Mouse (Mus musculus): ENCODE data around the gene Cog1. TPM values are rescaled to one million over a fixed set of nuclear protein-coding genes. Genes with fewer than 3 reads are reported as not detected.

Gene Cog1
- total RNA-seq, 1 experiment, result 19.1 TPM

DNA sequence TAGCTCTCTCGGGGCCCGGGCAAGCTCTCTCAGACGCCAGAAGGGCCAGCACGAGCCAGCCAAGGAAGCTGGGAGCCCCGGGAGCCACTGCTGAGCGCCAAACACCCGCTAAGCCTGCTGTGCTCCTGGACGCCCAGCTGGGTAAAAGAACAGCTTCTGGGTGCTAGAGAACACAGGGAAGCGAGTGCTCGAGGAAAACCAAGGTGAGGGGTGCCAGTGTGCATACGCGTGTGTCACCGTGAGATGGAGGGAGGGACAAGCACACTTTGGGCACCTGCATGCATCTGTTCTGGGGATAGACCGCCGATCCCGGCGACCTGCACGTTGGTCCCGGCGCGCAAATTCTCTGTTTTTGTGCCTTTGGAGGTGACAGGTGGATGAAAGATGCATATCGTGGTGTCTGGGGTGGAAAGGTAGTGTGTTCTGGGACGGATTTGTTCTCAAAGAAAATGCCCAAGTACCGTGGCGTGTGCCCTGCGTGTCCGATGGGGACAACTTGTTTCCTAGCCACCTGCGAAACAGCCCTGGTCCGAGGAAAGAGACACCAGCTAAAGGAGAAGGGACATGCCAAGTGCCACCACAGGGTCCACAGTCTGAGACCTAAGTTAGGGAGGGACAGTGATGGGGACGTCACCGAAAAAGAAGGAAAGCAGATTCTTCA, 29.4 kb upstream of the Cog1 start:
- Histone ChIP-seq H3K4me1 (ENCODE audit: control insufficient read depth in 2 of 2, insufficient read depth in 2 of 2, low read length in 2 of 2, poor library complexity in 1 of 2) (peaks cover 0 to 14% of the 10 kb centered on the region in 2 experiments; a peak in 2 of 4 replicates), H3K9ac (ENCODE audit: insufficient read depth, low read depth, low read length, poor library complexity, severe bottlenecking) (peak overlapping the region; percentile 56; the same call in 1 of the 2 replicates), H3K27ac (ENCODE audit: insufficient read depth, low read depth, low read length, poor library complexity, severe bottlenecking) (no peak overlapping the region), H3K36me3 (ENCODE audit: control insufficient read depth, insufficient read depth, low read length, poor library complexity, severe bottlenecking) (no peaks in the 10 kb centered on the region), H3K9me3 (ENCODE audit: control insufficient read depth, insufficient read depth, low read depth, low read length) (no peaks in the 10 kb centered on the region), H3K4me3 (ENCODE audit: insufficient read depth in 1 of 2, low read depth in 1 of 2, low read length in 2 of 2, poor library complexity in 1 of 2, severe bottlenecking in 1 of 2) (peak overlapping the region; percentile 59 to 61)
- TF ChIP-seq HCFC1 (IDR thresholded peaks at IDR 0.05; ENCODE audit: borderline replicate concordance, insufficient read depth, low read length) (no peak), MAFK (IDR thresholded peaks at IDR 0.05; ENCODE audit: insufficient read depth, low read depth, low read length) (no peak), ZC3H11A (IDR thresholded peaks at IDR 0.05; ENCODE audit: borderline replicate concordance, low read depth, low read length) (no peak), ZNF384 (IDR thresholded peaks at IDR 0.05; ENCODE audit: low read depth, low read length) (no peak), CHD2 (IDR thresholded peaks at IDR 0.05; ENCODE audit: low read depth, low read length) (no peak)
- in situ Hi-C loops (cut with MboI; ENCODE audit: low sequenced_read_pairs in 2 of 2, unreplicated experiment in 2 of 2), result loop anchor here (10.0 kb wide), 2 partner anchors 125 to 325 kb away; no protein-coding TSS in a partner anchor
- no peak for DNase-seq (ENCODE audit: low read depth, low spot score)

DNA sequence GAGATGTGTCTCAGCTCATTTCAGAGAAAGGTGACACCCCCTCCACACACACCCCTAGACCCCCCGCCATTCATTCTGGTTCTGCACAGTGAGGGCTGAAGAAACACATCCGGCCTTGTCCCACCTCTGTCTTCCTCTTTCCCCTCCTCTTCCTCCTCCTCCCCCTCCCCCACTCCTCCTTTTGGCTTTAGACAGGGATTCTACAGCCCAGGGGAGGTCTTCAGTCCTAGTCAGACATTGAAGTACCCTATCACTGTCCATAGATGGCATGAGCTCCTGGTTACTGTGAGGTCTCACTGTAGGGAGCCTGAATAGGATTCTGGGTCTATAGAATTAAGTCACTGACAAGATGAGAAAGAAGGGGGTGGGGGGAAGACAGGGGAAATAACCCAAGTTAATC, 28.0 kb upstream of the Cog1 start:
- no peak for DNase-seq (ENCODE audit: low read depth, low spot score)
- H3K4me3 ChIP-seq (ENCODE audit: insufficient read depth in 1 of 2, low read depth in 1 of 2, low read length in 2 of 2, poor library complexity in 1 of 2, severe bottlenecking in 1 of 2), result no peak overlapping the region

DNA sequence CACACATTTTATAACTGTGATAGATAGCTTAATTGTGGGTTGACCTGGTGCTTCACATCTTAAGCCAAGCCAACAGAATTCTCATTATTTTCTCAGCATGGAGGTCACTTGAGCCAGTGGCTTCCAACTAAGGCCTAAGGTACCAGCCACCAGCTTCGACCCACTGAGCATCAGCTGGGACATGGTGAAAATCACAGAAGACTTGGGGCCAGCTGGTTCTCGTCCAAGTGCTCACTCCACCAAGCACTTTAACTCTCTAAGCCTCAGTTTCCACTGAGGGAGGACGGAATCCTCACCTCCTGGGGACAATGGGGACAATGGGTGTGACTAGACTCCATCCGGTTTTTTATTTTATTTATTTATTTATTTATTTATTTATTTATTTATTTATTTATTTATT, 26.9 kb upstream of the Cog1 start:
- TF ChIP-seq MAFK (IDR thresholded peaks at IDR 0.05; ENCODE audit: insufficient read depth, low read depth, low read length), result no peak
- TF ChIP-seq ZNF384 (IDR thresholded peaks at IDR 0.05; ENCODE audit: low read depth, low read length), result no peak
- TF ChIP-seq CHD2 (IDR thresholded peaks at IDR 0.05; ENCODE audit: low read depth, low read length), result no peak
- TF ChIP-seq HCFC1 (IDR thresholded peaks at IDR 0.05; ENCODE audit: borderline replicate concordance, insufficient read depth, low read length), result no peak
- no peak for TF ChIP-seq ZC3H11A (IDR thresholded peaks at IDR 0.05; ENCODE audit: borderline replicate concordance, low read depth, low read length)
- in situ Hi-C loops (cut with MboI; ENCODE audit: low sequenced_read_pairs in 2 of 2, unreplicated experiment in 2 of 2), result loop anchor here (10.0 kb wide), 1 partner anchor 327 kb away; no protein-coding TSS in a partner anchor
- no peak for DNase-seq (ENCODE audit: low read depth, low spot score)
- Histone ChIP-seq H3K4me1 (ENCODE audit: control insufficient read depth in 2 of 2, insufficient read depth in 2 of 2, low read length in 2 of 2, poor library complexity in 1 of 2) (peaks cover 0 to 13% of the 10 kb centered on the region in 2 experiments; a peak in 2 of 4 replicates), H3K9ac (ENCODE audit: insufficient read depth, low read depth, low read length, poor library complexity, severe bottlenecking) (no peak overlapping the region), H3K27ac (ENCODE audit: insufficient read depth, low read depth, low read length, poor library complexity, severe bottlenecking) (no peak overlapping the region), H3K4me3 (ENCODE audit: insufficient read depth in 1 of 2, low read depth in 1 of 2, low read length in 2 of 2, poor library complexity in 1 of 2, severe bottlenecking in 1 of 2) (no peak overlapping the region), H3K36me3 (ENCODE audit: control insufficient read depth, insufficient read depth, low read length, poor library complexity, severe bottlenecking) (no peaks in the 10 kb centered on the region), H3K9me3 (ENCODE audit: control insufficient read depth, insufficient read depth, low read depth, low read length) (no peaks in the 10 kb centered on the region)

More for the DNA sequence above, 28.0 kb upstream of the Cog1 start:
- peaks cover 0 to 14% of the 10 kb centered on the region in 2 experiments; a peak in 2 of 4 replicates for H3K4me1 ChIP-seq (ENCODE audit: control insufficient read depth in 2 of 2, insufficient read depth in 2 of 2, low read length in 2 of 2, poor library complexity in 1 of 2)
- no peak overlapping the region for H3K27ac ChIP-seq (ENCODE audit: insufficient read depth, low read depth, low read length, poor library complexity, severe bottlenecking)
- no peaks in the 10 kb centered on the region for H3K9me3 ChIP-seq (ENCODE audit: control insufficient read depth, insufficient read depth, low read depth, low read length)
- H3K9ac ChIP-seq (ENCODE audit: insufficient read depth, low read depth, low read length, poor library complexity, severe bottlenecking), result no peak overlapping the region
- no peaks in the 10 kb centered on the region for H3K36me3 ChIP-seq (ENCODE audit: control insufficient read depth, insufficient read depth, low read length, poor library complexity, severe bottlenecking)
- no peak for TF ChIP-seq ZC3H11A (IDR thresholded peaks at IDR 0.05; ENCODE audit: borderline replicate concordance, low read depth, low read length)
- no peak for TF ChIP-seq ZNF384 (IDR thresholded peaks at IDR 0.05; ENCODE audit: low read depth, low read length)
- TF ChIP-seq HCFC1 (IDR thresholded peaks at IDR 0.05; ENCODE audit: borderline replicate concordance, insufficient read depth, low read length), result no peak
- TF ChIP-seq MAFK (IDR thresholded peaks at IDR 0.05; ENCODE audit: insufficient read depth, low read depth, low read length), result no peak
- TF ChIP-seq CHD2 (IDR thresholded peaks at IDR 0.05; ENCODE audit: low read depth, low read length), result no peak
- in situ Hi-C loops (cut with MboI; ENCODE audit: low sequenced_read_pairs in 2 of 2, unreplicated experiment in 2 of 2), result loop anchor here (10.0 kb wide), 1 partner anchor 326 kb away; no protein-coding TSS in a partner anchor

DNA sequence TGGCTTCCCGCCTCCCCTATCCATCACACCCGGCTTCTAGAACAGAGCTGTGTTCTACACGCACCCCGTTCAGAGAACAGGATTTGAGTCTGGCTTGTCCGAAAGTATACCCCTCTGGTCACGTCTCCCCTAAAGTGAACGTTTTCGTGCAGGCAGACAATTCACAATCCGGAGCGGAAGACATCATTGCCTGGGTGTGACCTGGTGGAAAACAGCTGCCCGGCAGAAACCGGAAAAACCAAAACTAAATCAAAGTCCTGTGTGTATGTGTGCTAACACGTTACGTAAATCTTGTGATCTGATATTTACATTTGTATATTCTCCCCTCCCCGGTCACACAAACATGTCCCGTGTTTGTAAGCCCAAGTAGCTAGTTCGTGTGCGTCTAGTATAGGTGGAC, 23.5 kb upstream of the Cog1 start:
- Histone ChIP-seq H3K36me3 (ENCODE audit: control insufficient read depth, insufficient read depth, low read length, poor library complexity, severe bottlenecking) (no peaks in the 10 kb centered on the region), H3K27ac (ENCODE audit: insufficient read depth, low read depth, low read length, poor library complexity, severe bottlenecking) (no peak overlapping the region), H3K4me3 (ENCODE audit: insufficient read depth in 1 of 2, low read depth in 1 of 2, low read length in 2 of 2, poor library complexity in 1 of 2, severe bottlenecking in 1 of 2) (no peak overlapping the region), H3K9ac (ENCODE audit: insufficient read depth, low read depth, low read length, poor library complexity, severe bottlenecking) (no peak overlapping the region), H3K9me3 (ENCODE audit: control insufficient read depth, insufficient read depth, low read depth, low read length) (no peaks in the 10 kb centered on the region), H3K4me1 (ENCODE audit: control insufficient read depth in 2 of 2, insufficient read depth in 2 of 2, low read length in 2 of 2, poor library complexity in 1 of 2) (peaks cover 0 to 3% of the 10 kb centered on the region in 2 experiments; a peak in 1 of 4 replicates)
- TF ChIP-seq ZNF384 (IDR thresholded peaks at IDR 0.05; ENCODE audit: low read depth, low read length) (no peak), HCFC1 (IDR thresholded peaks at IDR 0.05; ENCODE audit: borderline replicate concordance, insufficient read depth, low read length) (no peak), ZC3H11A (IDR thresholded peaks at IDR 0.05; ENCODE audit: borderline replicate concordance, low read depth, low read length) (no peak), CHD2 (IDR thresholded peaks at IDR 0.05; ENCODE audit: low read depth, low read length) (no peak), MAFK (IDR thresholded peaks at IDR 0.05; ENCODE audit: insufficient read depth, low read depth, low read length) (no peak)
- in situ Hi-C loops (cut with MboI; ENCODE audit: low sequenced_read_pairs in 2 of 2, unreplicated experiment in 2 of 2), result loop anchor here (5.0 to 25.0 kb wide), 3 partner anchors 331 to 448 kb away; no protein-coding TSS in a partner anchor
- DNase-seq (ENCODE audit: low read depth, low spot score), result no peak
